Mouse (Mus musculus) limb, embryonic 14.5 days (tissue): ENCODE measurements around the gene Tmem163. TPM values are rescaled to one million over a fixed set of nuclear protein-coding genes. Genes with fewer than 3 reads are reported as not detected.

Source experiments
- ATAC-seq: fragments of 200-750 bp; cut with Nextera tagmentation; 2 replicates; pipeline ENCODE4 v1.8.0; 2017; ENCODE audit warnings: low read depth, moderate number of reproducible peaks, moderate TSS enrichment; ENCODE audit not compliant: low FRiP score
- DNase-seq: peaks from one replicate; pipeline ENCODE4 v3.0.0-alpha.2; 2015; ENCODE audit warnings: low spot score
- H3K27ac ChIP-seq: fragments of 300-500 bp; sonication (generic); replicated peaks from 2 replicates; pipeline ENCODE4 v1.5.1; 2014; ENCODE audit warnings: low read depth, mild to moderate bottlenecking, low read length, moderate library complexity, mixed read lengths
- H3K27me3 ChIP-seq: fragments of 300-500 bp; sonication (generic); 2 replicates; pipeline ENCODE4 v1.6.1; 2014; ENCODE audit warnings: low read length, mixed read lengths; ENCODE audit not compliant: control insufficient read depth, insufficient read depth
- H3K36me3 ChIP-seq: fragments of 300-500 bp; sonication (generic); 2 replicates; pipeline ENCODE4 v1.6.1; 2014; ENCODE audit warnings: mild to moderate bottlenecking, low read length, moderate library complexity, mixed read lengths; ENCODE audit not compliant: control insufficient read depth, insufficient read depth
- H3K4me1 ChIP-seq: fragments of 300-500 bp; sonication (generic); 2 replicates; pipeline ENCODE4 v1.6.1; 2014; ENCODE audit warnings: antibody characterized with exemption, low read length, mixed read lengths; ENCODE audit not compliant: control insufficient read depth, insufficient read depth
- H3K4me2 ChIP-seq: fragments of 300-500 bp; sonication (generic); replicated peaks from 2 replicates; pipeline ENCODE4 v1.6.1; 2014; ENCODE audit warnings: low read depth, mild to moderate bottlenecking, low read length, moderate library complexity; ENCODE audit not compliant: severe bottlenecking
- H3K4me3 ChIP-seq: fragments of 300-500 bp; sonication (generic); replicated peaks from 2 replicates; pipeline ENCODE4 v1.5.1; 2014; ENCODE audit warnings: low read length
- H3K9ac ChIP-seq: fragments of 300-500 bp; sonication (generic); 2 replicates; pipeline ENCODE4 v1.6.1; 2014; ENCODE audit warnings: mild to moderate bottlenecking, low read depth, low read length, moderate library complexity; ENCODE audit not compliant: severe bottlenecking
- H3K9me3 ChIP-seq: fragments of 300-500 bp; sonication (generic); 2 replicates; pipeline ENCODE4 v1.6.1; 2016; ENCODE audit warnings: low read length; ENCODE audit not compliant: control insufficient read depth
- POLR2A ChIP-seq: fragments of 200-500 bp; IDR thresholded peaks from 2 replicates; pipeline ENCODE4 v1.8.0; 2012; ENCODE audit warnings: inconsistent platforms, mild to moderate bottlenecking, moderate library complexity, borderline replicate concordance; ENCODE audit not compliant: insufficient read depth, insufficient read length; ENCODE audit errors: extremely low read depth
- WGBS: fragments of 180-500 bp; shearing (Covaris S2); extraction: QIAGEN DNeasy Blood & Tissue Kit; methylation state at CpG from one replicate; pipeline ENCODE4 v1.1.7; 2014; 5-methylcytosine and 5-hydroxymethylcytosine counted together
- polyA plus RNA-seq, 2 experiments: library from polyadenylated mRNA; depleted of rRNA in 1 of 2; stranded (reverse) in 1 of 2; unstranded in 1 of 2; fragments of >200 nt; fragmentation: Nextera tagmentation in 1 of 2; extraction: Ambion mirVana in 1 of 2; gene quantifications; 2 replicates each; pipeline versions ENCODE4 v1.2.1 to v1.2.3; 2012 to 2014

Gene Tmem163
- polyA plus RNA-seq, 2 experiments, result 1.7 to 2.6 TPM

GRCm38 (mm10) chr1:127511362-127511761 is 168.0 kb downstream of the Tmem163 start:
- Histone ChIP-seq H3K27ac (no peak overlapping the region), H3K4me3 (no peak overlapping the region), H3K27me3 (no peaks in the 10 kb centered on the region), H3K9ac (no peak overlapping the region), H3K4me2 (no peak overlapping the region), H3K4me1 (no peaks in the 10 kb centered on the region), H3K36me3 (no peaks in the 10 kb centered on the region), H3K9me3 (no peaks in the 10 kb centered on the region)
- 91% methylated on average over 6 of the region's 6 CpGs for WGBS
- ATAC-seq (no peak), DNase-seq (no peak)
- TF ChIP-seq POLR2A, result no peak

GRCm38 (mm10) chr1:127508921-127509320 is 170.4 kb downstream of the Tmem163 start:
- no peak for TF ChIP-seq POLR2A
- Histone ChIP-seq H3K4me1 (no peaks in the 10 kb centered on the region), H3K9ac (no peak overlapping the region), H3K27ac (no peak overlapping the region), H3K27me3 (no peaks in the 10 kb centered on the region), H3K36me3 (no peaks in the 10 kb centered on the region), H3K9me3 (no peaks in the 10 kb centered on the region), H3K4me3 (no peak overlapping the region), H3K4me2 (no peak overlapping the region)
- WGBS, result 72% methylated on average over 8 of the region's 8 CpGs
- no peak for DNase-seq
- no peak for ATAC-seq

- WGBS, result 58% methylated on average over 16 of the region's 16 CpGs
- Histone ChIP-seq H3K27ac (no peak overlapping the region), H3K9me3 (no peaks in the 10 kb centered on the region), H3K4me3 (no peak overlapping the region), H3K36me3 (no peaks in the 10 kb centered on the region), H3K9ac (no peak overlapping the region), H3K27me3 (no peaks in the 10 kb centered on the region), H3K4me1 (no peaks in the 10 kb centered on the region), H3K4me2 (no peak overlapping the region)
- no peak for DNase-seq
- ATAC-seq, result no peak
- no peak for TF ChIP-seq POLR2A
These were observed 171.1 kb downstream of the Tmem163 start for GRCm38 (mm10) chr1:127508067-127508739.

GRCm38 (mm10) chr1:127507042-127507650 is 172.2 kb downstream of the Tmem163 start:
- TF ChIP-seq POLR2A, result no peak
- no peaks in the 10 kb centered on the region for H3K36me3 ChIP-seq
- H3K27me3 ChIP-seq, result no peaks in the 10 kb centered on the region
- WGBS, result 73% methylated on average over 10 of the region's 10 CpGs
- no peaks in the 10 kb centered on the region for H3K9me3 ChIP-seq
- no peak for ATAC-seq
- no peaks in the 10 kb centered on the region for H3K4me1 ChIP-seq
- no peak overlapping the region for H3K27ac ChIP-seq
- no peak for DNase-seq
- no peak overlapping the region for H3K4me3 ChIP-seq
- no peak overlapping the region for H3K9ac ChIP-seq
- H3K4me2 ChIP-seq, result no peak overlapping the region

- no peak for TF ChIP-seq POLR2A
These were observed 178.6 kb downstream of the Tmem163 start for GRCm38 (mm10) chr1:127500701-127501100.

More at GRCm38 (mm10) chr1:127500701-127501100, 178.6 kb downstream of the Tmem163 start:
- H3K36me3 ChIP-seq, result no peaks in the 10 kb centered on the region
- H3K9me3 ChIP-seq, result no peaks in the 10 kb centered on the region
- no peaks in the 10 kb centered on the region for H3K4me1 ChIP-seq
- H3K4me3 ChIP-seq, result no peak overlapping the region
- DNase-seq (no peak), ATAC-seq (no peak)
- WGBS, result 84% methylated on average over 17 of the region's 17 CpGs
- no peak overlapping the region for H3K27ac ChIP-seq
- no peaks in the 10 kb centered on the region for H3K27me3 ChIP-seq
- no peak overlapping the region for H3K4me2 ChIP-seq
- no peak overlapping the region for H3K9ac ChIP-seq
